Mouse (Mus musculus) hindbrain, embryonic 14.5 days (tissue): ENCODE data around the gene Lhfpl5. TPM values are rescaled to one million over a fixed set of nuclear protein-coding genes. Genes with fewer than 3 reads are reported as not detected.
A peak's percentile ranks its signal among the peaks of the same experiment; 100 is the strongest.

Experiments used
- ATAC-seq: fragments of 200-750 bp; cut with Nextera tagmentation; 2 replicates; pipeline ENCODE4 v1.8.0; 2017; ENCODE audit warnings: moderate number of reproducible peaks, mild to moderate bottlenecking, moderate TSS enrichment, moderate library complexity; ENCODE audit not compliant: low FRiP score
- DNase-seq: peaks from one replicate; pipeline ENCODE4 v3.0.0-alpha.2; 2015; ENCODE audit warnings: low spot score
- H3K27ac ChIP-seq: fragments of 300-500 bp; sonication (generic); 2 replicates; pipeline ENCODE4 v1.5.1; 2014; ENCODE audit warnings: mild to moderate bottlenecking, moderate library complexity
- H3K27me3 ChIP-seq: fragments of 300-500 bp; sonication (generic); 2 replicates; pipeline ENCODE4 v1.6.1; 2014; ENCODE audit warnings: mild to moderate bottlenecking, low read length, mixed read lengths; ENCODE audit not compliant: control insufficient read depth, insufficient read depth
- H3K36me3 ChIP-seq: fragments of 300-500 bp; sonication (generic); replicated peaks from 2 replicates; pipeline ENCODE4 v1.6.1; 2014; ENCODE audit not compliant: control insufficient read depth, insufficient read depth
- H3K4me1 ChIP-seq: fragments of 300-500 bp; sonication (generic); replicated peaks from 2 replicates; pipeline ENCODE4 v1.6.1; 2014; ENCODE audit warnings: antibody characterized with exemption, low read length, mixed read lengths; ENCODE audit not compliant: control insufficient read depth, insufficient read depth
- H3K4me2 ChIP-seq: fragments of 300-500 bp; sonication (generic); replicated peaks from 2 replicates; pipeline ENCODE4 v1.6.1; 2014; ENCODE audit warnings: mild to moderate bottlenecking, moderate library complexity
- H3K4me3 ChIP-seq: fragments of 300-500 bp; sonication (generic); replicated peaks from 2 replicates; pipeline ENCODE4 v1.5.1; 2014; ENCODE audit warnings: mild to moderate bottlenecking, low read length
- H3K9ac ChIP-seq: fragments of 300-500 bp; sonication (generic); 2 replicates; pipeline ENCODE4 v1.6.1; 2014
- H3K9me3 ChIP-seq: fragments of 300-500 bp; sonication (generic); 2 replicates; pipeline ENCODE4 v1.6.1; 2016; ENCODE audit warnings: low read length; ENCODE audit not compliant: control insufficient read depth
- WGBS: fragments of 180-500 bp; shearing (Covaris S2); extraction: QIAGEN DNeasy Blood & Tissue Kit; methylation state at CpG from one replicate; pipeline ENCODE4 v1.1.7; 2014; 5-methylcytosine and 5-hydroxymethylcytosine counted together
- polyA plus RNA-seq: library from polyadenylated mRNA; unstranded; fragments of >200 nt; fragmentation: Nextera tagmentation; extraction: Ambion mirVana; gene quantifications from 2 replicates; pipeline ENCODE4 v1.2.1, GENCODE M21; 2014

Lhfpl5 gene
- 13.5 and 13.7 TPM in 2 replicates for polyA plus RNA-seq

- peak; percentile 81 for ATAC-seq
- Histone ChIP-seq H3K27ac (no peak within 1 kb of the TSS), H3K9me3 (no peaks in the 10 kb centered on the region), H3K4me1 (peaks cover 6% of the 10 kb centered on the region; the same call in 1 of the 2 replicates), H3K9ac (peak within 1 kb of the TSS; percentile 50; the same call in 1 of the 2 replicates), H3K27me3 (no peaks in the 10 kb centered on the region), H3K4me3 (peak within 1 kb of the TSS; percentile 33), H3K36me3 (no peaks in the 10 kb centered on the region), H3K4me2 (peak within 1 kb of the TSS; percentile 64)
- peak; percentile 68 for DNase-seq
- 19% methylated on average over 44 of the region's 50 CpGs for WGBS
Measured at GRCm38 (mm10) chr17:28575244-28576125, at the start of gene Lhfpl5. Lhfpl5 (plus strand) TSS chr17:28575641.

GRCm38 (mm10) chr17:28527184-28528042, 48.0 kb upstream of the Lhfpl5 start:
- H3K36me3 ChIP-seq, result no peaks in the 10 kb centered on the region
- no peak overlapping the region for H3K4me3 ChIP-seq
- peak overlapping the region; percentile 22; the same call in 1 of the 2 replicates for H3K4me2 ChIP-seq
- ATAC-seq, result no peak
- 51% methylated on average over 12 of the region's 12 CpGs for WGBS
- DNase-seq, result no peak
- H3K9me3 ChIP-seq, result no peaks in the 10 kb centered on the region
- H3K4me1 ChIP-seq, result no peaks in the 10 kb centered on the region
- H3K27ac ChIP-seq, result no peak overlapping the region
- no peaks in the 10 kb centered on the region for H3K27me3 ChIP-seq
- H3K9ac ChIP-seq, result no peak overlapping the region

GRCm38 (mm10) chr17:28528043-28528351, 47.4 kb upstream of the Lhfpl5 start:
- H3K9me3 ChIP-seq, result no peaks in the 10 kb centered on the region
- WGBS, result 5% methylated on average over 6 of the region's 6 CpGs
- H3K4me2 ChIP-seq, result peak overlapping the region; percentile 22; the same call in 1 of the 2 replicates
- H3K4me3 ChIP-seq, result no peak overlapping the region
- H3K27me3 ChIP-seq, result no peaks in the 10 kb centered on the region
- ATAC-seq, result 0 out of 2 replicates have a peak, but pooled peaks have one; percentile 47
- H3K4me1 ChIP-seq, result no peaks in the 10 kb centered on the region
- H3K27ac ChIP-seq, result no peak overlapping the region
- DNase-seq, result peak; percentile 91
- H3K36me3 ChIP-seq, result no peaks in the 10 kb centered on the region
- no peak overlapping the region for H3K9ac ChIP-seq

- H3K9ac ChIP-seq, result no peak overlapping the region
- WGBS, result 72% methylated on average over 4 of the region's 4 CpGs
Measured at GRCm38 (mm10) chr17:28529116-28529515, 46.3 kb upstream of the Lhfpl5 start.

GRCm38 (mm10) chr17:28530506-28530905, 44.9 kb upstream of the Lhfpl5 start, which contains the start of gene Armc12:
Armc12 (plus strand) TSS chr17:28530806.
- Histone ChIP-seq H3K4me3 (no peak within 1 kb of the TSS), H3K9ac (no peak within 1 kb of the TSS), H3K27me3 (no peaks in the 10 kb centered on the region), H3K27ac (no peak within 1 kb of the TSS), H3K36me3 (no peaks in the 10 kb centered on the region), H3K9me3 (no peaks in the 10 kb centered on the region), H3K4me1 (no peaks in the 10 kb centered on the region), H3K4me2 (no peak within 1 kb of the TSS)
- no peak for ATAC-seq
- no peak for DNase-seq
- WGBS, result 92% methylated on average over 6 of the region's 6 CpGs

More at GRCm38 (mm10) chr17:28529116-28529515, 46.3 kb upstream of the Lhfpl5 start:
- no peaks in the 10 kb centered on the region for H3K4me1 ChIP-seq
- H3K4me3 ChIP-seq, result no peak overlapping the region
- no peaks in the 10 kb centered on the region for H3K36me3 ChIP-seq
- H3K27me3 ChIP-seq, result no peaks in the 10 kb centered on the region
- no peak overlapping the region for H3K4me2 ChIP-seq
- DNase-seq (no peak), ATAC-seq (no peak)
- no peaks in the 10 kb centered on the region for H3K9me3 ChIP-seq
- no peak overlapping the region for H3K27ac ChIP-seq

- H3K36me3 ChIP-seq, result no peaks in the 10 kb centered on the region
- ATAC-seq (no peak), DNase-seq (no peak)
- H3K4me1 ChIP-seq, result no peaks in the 10 kb centered on the region
- H3K9ac ChIP-seq, result no peak overlapping the region
- no peaks in the 10 kb centered on the region for H3K27me3 ChIP-seq
- 13% methylated on average over 18 of the region's 18 CpGs for WGBS
- no peak overlapping the region for H3K4me3 ChIP-seq
- no peaks in the 10 kb centered on the region for H3K9me3 ChIP-seq
- no peak overlapping the region for H3K4me2 ChIP-seq
- H3K27ac ChIP-seq, result no peak overlapping the region
Measured at GRCm38 (mm10) chr17:28531946-28532345, 43.5 kb upstream of the Lhfpl5 start.

- Histone ChIP-seq H3K27me3 (no peaks in the 10 kb centered on the region), H3K4me1 (no peaks in the 10 kb centered on the region), H3K9ac (no peak overlapping the region), H3K36me3 (no peaks in the 10 kb centered on the region), H3K9me3 (no peaks in the 10 kb centered on the region), H3K4me2 (no peak overlapping the region), H3K4me3 (no peak overlapping the region), H3K27ac (no peak overlapping the region)
- WGBS, result 87% methylated on average over 7 of the region's 7 CpGs
- ATAC-seq (no peak), DNase-seq (no peak)
Measured at GRCm38 (mm10) chr17:28532557-28532956, 42.9 kb upstream of the Lhfpl5 start.

- no peak overlapping the region for H3K9ac ChIP-seq
- no peak overlapping the region for H3K4me2 ChIP-seq
- no peaks in the 10 kb centered on the region for H3K9me3 ChIP-seq
- ATAC-seq, result no peak
- 90% methylated on average over 13 of the region's 13 CpGs for WGBS
- no peak overlapping the region for H3K27ac ChIP-seq
- H3K27me3 ChIP-seq, result no peaks in the 10 kb centered on the region
- DNase-seq, result no peak
- no peaks in the 10 kb centered on the region for H3K36me3 ChIP-seq
- no peaks in the 10 kb centered on the region for H3K4me1 ChIP-seq
- H3K4me3 ChIP-seq, result no peak overlapping the region
Measured at GRCm38 (mm10) chr17:28533327-28533726, 42.1 kb upstream of the Lhfpl5 start.

GRCm38 (mm10) chr17:28537881-28538280, 37.6 kb upstream of the Lhfpl5 start:
- no peak for DNase-seq
- Histone ChIP-seq H3K4me3 (no peak overlapping the region), H3K9me3 (no peaks in the 10 kb centered on the region; the same call in 1 of the 2 replicates), H3K9ac (no peak overlapping the region), H3K4me1 (no peaks in the 10 kb centered on the region), H3K4me2 (no peak overlapping the region), H3K36me3 (no peaks in the 10 kb centered on the region), H3K27ac (no peak overlapping the region), H3K27me3 (no peaks in the 10 kb centered on the region)
- 47% methylated on average over 12 of the region's 12 CpGs for WGBS
- no peak for ATAC-seq
